Mouse (Mus musculus) granulocyte monocyte progenitor cell, adult 5-6 weeks (primary cell): Measurements from ENCODE around the gene Hcfc2. TPM values are rescaled to one million over a fixed set of nuclear protein-coding genes. Genes with fewer than 3 reads are reported as not detected.

ENCODE experiments used
- ATAC-seq: replicated peaks from 2 replicates; pipeline ENCODE4 v1.8.0; 2016; ENCODE audit warnings: mild to moderate bottlenecking, moderate TSS enrichment, inconsistent platforms; ENCODE audit not compliant: poor library complexity, severe bottlenecking
- total RNA-seq, 2 experiments: library from RNA; stranded (forward) in 1 of 2; stranded (reverse) in 1 of 2; fragments of 200-712, 200-1000 nt in 1 of 2; fragments of >200 nt in 1 of 2; fragmentation: Nextera tagmentation in 1 of 2; gene quantifications; 2 replicates each; pipeline ENCODE4 v1.2.3; 2014 to 2017

The Hcfc2 gene
- total RNA-seq, 2 experiments from 2014 or later: 19.6 to 31.5 TPM

- ATAC-seq: peak; percentile 97
These were observed 68.1 kb downstream of the Hcfc2 start, which contains the start of gene Nfyb for GRCm38 (mm10) chr10:82763840-82764631. Gene Nfyb (minus strand): TSS chr10:82764144.

GRCm38 (mm10) chr10:82768901-82769300 lies 72.9 kb downstream of the Hcfc2 start:
- no peak for ATAC-seq

- ATAC-seq: peak; percentile 66
These were observed 74.8 kb downstream of the Hcfc2 start for GRCm38 (mm10) chr10:82770713-82771112.

- ATAC-seq: no peak
These were observed 75.7 kb downstream of the Hcfc2 start for GRCm38 (mm10) chr10:82771595-82772170.

GRCm38 (mm10) chr10:82774841-82775240 lies 78.9 kb downstream of the Hcfc2 start:
- no peak for ATAC-seq

- ATAC-seq: no peak
These were observed 81.1 kb downstream of the Hcfc2 start for GRCm38 (mm10) chr10:82777075-82777474.

GRCm38 (mm10) chr10:82777886-82778285 lies 81.9 kb downstream of the Hcfc2 start:
- 0 out of 2 replicates have a peak, but pooled peaks have one; percentile 5 for ATAC-seq

- ATAC-seq: no peak
These were observed 83.0 kb downstream of the Hcfc2 start for GRCm38 (mm10) chr10:82778791-82779549.

GRCm38 (mm10) chr10:82779831-82780230 lies 83.9 kb downstream of the Hcfc2 start:
- ATAC-seq: no peak

- ATAC-seq: peak; percentile 82
These were observed 84.4 kb downstream of the Hcfc2 start for GRCm38 (mm10) chr10:82780322-82780721.

GRCm38 (mm10) chr10:82780816-82781215 lies 84.9 kb downstream of the Hcfc2 start:
- no peak for ATAC-seq

- ATAC-seq: no peak
These were observed 86.5 kb downstream of the Hcfc2 start for GRCm38 (mm10) chr10:82782472-82782871.

GRCm38 (mm10) chr10:82789181-82789580 lies 93.2 kb downstream of the Hcfc2 start:
- no peak for ATAC-seq

- no peak for ATAC-seq
These were observed 94.5 kb downstream of the Hcfc2 start for GRCm38 (mm10) chr10:82790504-82790903.

- no peak for ATAC-seq
These were observed 95.8 kb downstream of the Hcfc2 start for GRCm38 (mm10) chr10:82791713-82792112.

Other genes with a start within 250 kb of the Hcfc2 start
- not detected in 2 replicates for gene Gm1553, start 203.5 kb upstream of the Hcfc2 start, total RNA-seq (2014; fragmentation: Nextera tagmentation)
- gene Gm1553, start 203.5 kb upstream of the Hcfc2 start, total RNA-seq (2017): not detected in 2 replicates
- gene 1190007I07Rik, start 72.9 kb upstream of the Hcfc2 start, total RNA-seq (2014; fragmentation: Nextera tagmentation): 67.2 and 73.5 TPM in 2 replicates
- gene 1190007I07Rik, start 72.9 kb upstream of the Hcfc2 start, total RNA-seq (2017): 75.8 and 104 TPM in 2 replicates
- 48.9 and 76.4 TPM in 2 replicates for gene Tdg, start 66.3 kb upstream of the Hcfc2 start, total RNA-seq (2014; fragmentation: Nextera tagmentation)
- gene Tdg, start 66.3 kb upstream of the Hcfc2 start, total RNA-seq (2017): 97.3 and 102 TPM in 2 replicates
- 1.6 TPM in 1 of 2 replicates, not detected in the other for gene Glt8d2, start 5.5 kb upstream of the Hcfc2 start, total RNA-seq (2014; fragmentation: Nextera tagmentation)
- 1.8 and 2.5 TPM in 2 replicates for gene Glt8d2, start 5.5 kb upstream of the Hcfc2 start, total RNA-seq (2017)
- gene Nfyb, start 68.0 kb downstream of the Hcfc2 start, total RNA-seq (2014; fragmentation: Nextera tagmentation): 27.2 and 41.6 TPM in 2 replicates
- 68.1 and 75.2 TPM in 2 replicates for gene Nfyb, start 68.0 kb downstream of the Hcfc2 start, total RNA-seq (2017)
- 59.2 and 69.7 TPM in 2 replicates for gene Txnrd1, start 137.8 kb downstream of the Hcfc2 start, total RNA-seq (2014; fragmentation: Nextera tagmentation)
- 85.1 and 91.5 TPM in 2 replicates for gene Txnrd1, start 137.8 kb downstream of the Hcfc2 start, total RNA-seq (2017)
- 2.5 and 3.7 TPM in 2 replicates for gene Eid3, start 170.5 kb downstream of the Hcfc2 start, total RNA-seq (2014; fragmentation: Nextera tagmentation)
- 2.2 and 2.6 TPM in 2 replicates for gene Eid3, start 170.5 kb downstream of the Hcfc2 start, total RNA-seq (2017)